Mouse (Mus musculus) CD4-positive, CD25-positive, alpha-beta regulatory T cell, adult 2 months (primary cell): ENCODE data around the gene Ckm.

ENCODE experiments used
- DNase-seq: peaks from one replicate; pipeline ENCODE4 v3.0.0-alpha.2; 2012; ENCODE audit warnings: low read depth, low spot score

The Ckm gene

DNA sequence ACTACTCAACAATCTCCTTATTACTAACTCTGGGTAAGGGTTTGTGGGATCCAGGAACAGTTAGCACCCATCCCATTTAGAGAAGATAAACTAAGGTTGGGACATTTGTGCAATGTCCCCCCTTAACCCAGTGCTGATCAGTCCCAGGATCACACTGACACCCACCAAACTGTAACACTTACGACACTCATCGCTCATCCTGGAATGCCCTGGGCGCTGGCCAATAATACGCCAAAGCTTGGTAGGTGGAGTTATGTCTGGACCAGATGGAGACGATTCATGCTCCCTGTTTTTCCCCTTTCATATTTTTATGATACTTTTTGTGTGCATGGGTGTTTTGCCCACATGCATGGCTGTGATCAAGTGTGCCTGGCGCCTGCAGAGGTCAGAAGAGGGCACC lies 25.8 kb downstream of the Ckm start:
- DNase-seq: no peak

DNA sequence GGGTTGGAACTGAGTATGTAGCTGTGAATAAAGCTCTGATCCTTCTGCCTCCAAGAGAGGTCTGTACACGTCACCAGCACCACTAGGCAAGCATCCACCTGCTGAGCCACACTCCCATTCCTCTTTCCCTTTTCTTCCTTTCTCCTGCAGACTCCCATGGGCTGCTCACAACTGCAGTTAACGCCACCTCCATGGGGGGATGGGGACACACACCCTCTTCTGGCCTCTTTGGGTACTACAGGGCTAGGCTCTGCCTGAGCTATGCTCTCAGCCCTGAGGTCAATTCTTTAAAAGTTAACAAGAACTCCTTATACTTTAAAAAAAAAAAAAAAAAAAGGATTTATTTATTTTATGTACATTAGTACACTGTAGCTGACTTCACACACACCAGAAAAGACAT lies 27.9 kb downstream of the Ckm start:
- peak; percentile 24 for DNase-seq

DNA sequence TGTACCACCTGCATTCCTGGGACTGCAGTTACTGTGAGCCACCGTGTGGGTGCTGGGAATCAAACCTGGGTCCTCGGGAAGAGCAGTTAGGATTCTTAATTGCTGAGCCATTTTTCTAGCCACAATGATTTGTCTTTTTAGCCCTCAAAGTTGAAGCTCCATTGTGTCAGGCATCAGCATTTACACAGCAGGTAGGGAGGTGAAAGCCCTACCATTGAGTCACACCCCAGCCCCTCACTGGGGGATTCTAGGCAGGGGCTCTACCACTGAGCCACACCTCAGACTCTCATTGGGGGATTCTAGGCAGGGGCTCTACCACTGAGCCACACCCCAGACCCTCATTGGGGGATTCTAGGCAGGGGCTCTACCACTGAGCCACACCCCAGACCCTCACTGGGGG lies 31.7 kb downstream of the Ckm start:
- DNase-seq: no peak

DNA sequence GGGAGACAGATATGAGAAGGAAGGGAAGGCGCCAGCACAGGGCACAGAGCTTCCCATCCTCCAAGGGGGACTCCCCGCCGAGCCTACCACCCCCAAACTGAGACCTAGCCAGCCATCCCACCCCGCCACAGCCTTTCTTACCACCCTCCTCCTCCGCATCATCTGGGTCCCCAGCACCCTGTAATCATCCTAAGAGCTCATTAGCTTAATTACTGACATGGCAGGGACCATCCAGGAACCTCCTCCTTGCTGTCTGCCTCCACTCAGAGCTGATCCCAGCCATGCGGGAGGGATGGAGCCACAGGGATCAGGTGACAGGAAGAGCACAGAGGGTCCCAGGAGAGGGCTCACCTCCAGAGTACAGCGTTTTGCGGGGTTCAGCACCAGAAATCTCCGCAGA lies 32.5 kb downstream of the Ckm start:
- no peak for DNase-seq

DNA sequence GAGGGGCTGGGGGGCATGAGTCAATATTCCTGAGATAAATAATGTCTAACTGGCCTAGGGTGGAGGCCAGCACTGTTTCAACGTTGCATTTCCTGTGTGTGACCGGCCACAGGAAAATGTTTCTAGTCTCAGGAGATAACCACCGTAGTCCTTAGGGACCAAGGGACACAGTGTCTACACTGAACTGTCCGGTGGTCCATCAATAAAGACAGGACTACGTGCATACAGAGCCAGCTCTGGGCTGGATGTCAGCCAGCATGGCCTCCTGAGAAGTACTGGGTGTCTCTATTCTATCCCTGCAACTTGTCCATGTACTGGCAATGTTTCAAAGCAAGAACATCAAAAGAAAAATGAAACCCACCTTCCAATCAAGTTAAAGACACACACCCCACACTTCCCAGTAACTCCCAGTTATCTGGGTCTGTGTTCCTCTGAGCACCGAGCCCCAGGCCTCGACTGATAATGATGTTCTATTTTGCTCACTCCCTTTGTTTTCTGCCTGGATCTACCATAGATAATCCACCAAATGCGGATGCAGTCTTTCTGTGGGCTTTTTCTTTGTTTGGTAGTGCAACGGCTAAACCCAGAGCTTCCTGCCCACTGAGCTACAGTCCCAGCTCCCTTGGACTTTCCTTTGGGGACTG lies 37.0 kb downstream of the Ckm start:
- DNase-seq: no peak

DNA sequence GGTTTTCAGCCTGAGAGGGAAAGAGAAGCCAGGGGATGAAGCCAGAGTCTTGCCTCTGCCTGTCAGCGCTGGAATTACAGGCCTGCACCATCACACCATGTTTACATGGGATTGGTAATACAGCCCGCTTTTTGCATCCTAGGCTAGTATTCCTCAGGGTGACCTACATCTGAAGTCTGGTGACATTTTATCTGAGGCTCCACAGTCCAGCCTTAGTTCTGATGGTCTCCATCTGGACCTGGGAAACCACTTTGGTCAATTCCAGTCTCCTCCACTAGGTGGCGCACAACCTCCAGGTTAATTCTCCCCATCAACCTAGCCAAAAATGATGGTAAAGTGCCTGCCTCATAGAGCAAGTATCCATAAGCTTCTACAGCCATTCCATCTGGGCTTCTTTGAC lies 38.8 kb downstream of the Ckm start:
- DNase-seq: peak; percentile 81

DNA sequence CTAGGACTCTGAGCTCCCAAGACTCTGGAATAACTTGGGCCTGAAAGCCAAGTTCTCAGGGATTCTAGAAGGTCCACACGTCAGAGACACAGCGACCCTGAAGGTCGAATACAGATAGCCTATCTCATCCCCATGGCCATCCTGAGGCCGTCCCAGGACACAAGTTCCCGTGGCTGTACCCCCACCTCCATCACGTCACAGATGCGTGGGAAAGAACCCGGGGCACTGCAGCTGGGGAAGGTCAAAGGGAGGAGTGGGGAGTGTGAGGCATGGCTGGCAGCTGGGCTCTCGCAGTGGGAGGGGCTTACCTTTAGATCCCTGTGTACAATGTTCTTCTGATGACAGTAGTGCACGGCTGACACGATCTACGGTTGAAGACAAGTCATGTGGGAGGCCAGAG lies 40.2 kb downstream of the Ckm start:
- no peak for DNase-seq

DNA sequence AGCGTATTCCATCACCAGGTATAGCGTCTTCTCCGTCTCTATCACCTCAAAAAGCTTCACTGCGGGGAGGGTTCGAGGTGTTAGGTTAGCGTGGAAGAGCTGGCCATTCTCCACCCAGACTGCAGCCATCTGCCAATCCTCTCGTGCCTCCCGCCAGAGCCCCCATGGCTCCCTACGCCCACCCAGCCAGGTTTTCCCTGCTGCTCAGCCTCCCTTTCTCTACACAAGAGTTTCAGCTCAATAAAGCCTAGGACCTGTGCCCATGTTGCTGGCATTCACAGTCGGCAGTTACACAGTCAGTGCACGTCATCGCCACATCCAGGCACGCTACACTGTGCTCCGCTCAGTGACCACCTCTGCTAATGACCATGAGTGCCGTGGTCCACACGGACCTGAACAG lies 43.1 kb downstream of the Ckm start:
- no peak for DNase-seq

DNA sequence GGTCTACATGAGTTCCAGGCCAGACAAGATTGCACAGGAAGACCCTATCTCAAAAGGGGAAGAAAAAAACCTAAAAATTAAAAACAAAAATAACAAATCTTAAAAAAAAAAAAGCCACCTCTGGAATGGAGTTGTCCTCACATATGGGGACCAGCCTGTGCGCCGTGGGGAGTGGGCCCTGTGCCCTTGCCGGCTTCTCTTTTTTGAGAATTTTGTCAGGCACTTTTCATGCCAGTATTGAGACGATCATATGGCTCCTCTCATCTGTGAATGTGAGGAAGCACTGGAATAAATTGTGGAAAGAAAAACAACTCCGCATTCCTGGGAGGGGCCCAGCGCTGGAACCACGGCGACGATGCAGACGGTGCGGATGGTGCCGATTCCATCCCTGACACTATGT lies 44.6 kb downstream of the Ckm start:
- no peak for DNase-seq

DNA sequence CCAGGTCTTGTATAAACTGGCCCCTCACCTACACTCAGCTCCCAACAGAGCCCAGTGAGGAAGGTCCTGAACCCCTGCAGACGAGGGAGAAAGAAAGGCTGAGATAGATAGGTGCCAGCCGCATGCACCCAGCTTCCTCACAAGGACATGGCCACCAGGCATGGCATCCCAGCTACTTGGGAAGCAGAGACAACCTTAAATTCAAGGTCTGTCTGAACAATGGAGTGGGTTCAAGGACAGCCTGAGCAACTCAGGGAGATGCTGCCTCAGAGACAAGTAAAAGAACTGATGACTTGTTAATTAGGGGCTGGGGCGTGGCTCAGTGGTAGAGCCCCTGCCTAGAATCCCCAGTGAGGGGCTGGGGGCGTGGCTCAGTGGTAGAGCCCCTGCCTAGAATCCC lies 50.6 kb downstream of the Ckm start:
- no peak for DNase-seq

DNA sequence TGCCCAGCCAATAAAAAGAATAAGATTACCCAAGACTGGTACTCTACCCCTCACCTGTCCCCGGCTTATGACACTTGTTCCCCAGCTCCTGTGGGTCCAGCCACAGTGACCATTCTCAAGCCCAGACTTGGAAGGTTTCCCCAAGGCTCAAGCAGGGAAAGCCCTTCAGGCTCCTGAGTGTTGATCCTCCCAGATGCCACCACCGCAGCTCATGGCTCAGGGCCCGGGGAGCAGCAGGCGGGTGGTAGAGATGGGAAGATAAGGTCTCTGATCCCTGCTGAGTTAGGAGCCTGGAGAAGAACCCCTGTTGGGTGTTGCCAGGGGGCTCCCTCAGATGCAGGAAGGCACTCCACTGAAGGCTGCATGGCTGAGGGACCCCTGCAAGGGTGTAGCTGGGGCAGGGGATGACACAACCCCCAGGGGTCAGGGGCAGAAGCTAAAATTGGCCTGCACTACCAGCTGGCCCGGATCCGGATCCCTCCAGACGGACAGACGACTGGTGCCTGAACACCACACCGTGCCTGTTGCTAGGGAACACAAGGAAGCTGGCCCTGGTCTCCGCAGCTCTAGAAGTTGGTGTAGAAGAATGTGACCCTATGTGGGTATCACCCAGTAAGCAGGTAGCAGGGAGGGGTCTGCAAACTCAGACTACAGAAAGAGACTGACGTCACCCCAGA lies 51.4 kb downstream of the Ckm start:
- DNase-seq: no peak

DNA sequence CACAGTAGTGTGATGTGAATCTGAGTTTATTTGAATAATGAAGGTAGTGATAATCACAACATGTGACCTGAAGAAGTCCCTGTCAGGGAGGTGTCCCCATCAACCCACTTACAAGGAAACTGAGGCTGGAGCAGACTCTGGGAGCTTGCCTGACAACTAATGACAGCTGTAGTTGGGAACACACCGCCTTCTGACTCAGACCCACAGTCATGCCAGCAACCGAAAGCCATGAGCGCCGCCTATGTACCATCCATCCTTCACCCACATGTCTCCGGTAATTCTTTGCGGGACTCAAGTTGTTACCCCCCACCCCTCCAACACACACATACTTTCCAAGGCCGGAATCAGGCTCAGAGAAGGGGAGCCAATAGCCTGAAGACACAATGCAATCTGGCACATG lies 52.1 kb downstream of the Ckm start:
- no peak for DNase-seq

DNA sequence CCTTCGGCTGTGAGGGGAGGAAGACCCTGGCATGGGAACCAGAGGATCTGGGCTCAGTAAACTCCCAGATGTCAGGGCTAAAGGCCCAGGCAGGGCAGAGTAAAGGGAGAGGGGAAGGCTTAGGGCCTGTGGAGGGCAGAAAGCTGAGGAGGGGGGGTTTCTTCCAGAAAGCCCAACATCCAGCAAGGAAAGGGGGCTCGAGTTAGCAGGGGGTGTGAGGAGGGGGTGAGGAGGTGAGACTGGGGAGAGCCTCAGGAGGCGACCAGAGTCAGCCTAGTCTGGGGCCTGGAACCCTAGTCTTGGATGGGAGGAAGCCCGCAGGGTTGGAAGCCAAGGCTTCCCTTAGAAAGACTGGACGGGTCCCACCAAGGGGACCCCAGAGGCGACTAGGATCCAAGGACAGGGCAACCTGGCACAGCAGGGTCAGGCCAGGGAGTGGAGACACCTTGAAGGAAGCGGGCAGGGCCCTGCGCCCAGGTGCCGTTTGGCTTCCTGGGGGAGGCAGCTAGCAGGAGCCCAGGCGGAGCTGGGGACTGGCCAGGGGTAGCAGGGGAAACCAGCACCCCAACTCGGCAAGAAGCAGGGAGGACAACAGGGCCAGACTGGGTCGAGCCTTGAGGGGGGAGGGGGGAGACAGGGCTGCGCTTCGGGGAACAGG lies 53.0 kb downstream of the Ckm start:
- no peak for DNase-seq

DNA sequence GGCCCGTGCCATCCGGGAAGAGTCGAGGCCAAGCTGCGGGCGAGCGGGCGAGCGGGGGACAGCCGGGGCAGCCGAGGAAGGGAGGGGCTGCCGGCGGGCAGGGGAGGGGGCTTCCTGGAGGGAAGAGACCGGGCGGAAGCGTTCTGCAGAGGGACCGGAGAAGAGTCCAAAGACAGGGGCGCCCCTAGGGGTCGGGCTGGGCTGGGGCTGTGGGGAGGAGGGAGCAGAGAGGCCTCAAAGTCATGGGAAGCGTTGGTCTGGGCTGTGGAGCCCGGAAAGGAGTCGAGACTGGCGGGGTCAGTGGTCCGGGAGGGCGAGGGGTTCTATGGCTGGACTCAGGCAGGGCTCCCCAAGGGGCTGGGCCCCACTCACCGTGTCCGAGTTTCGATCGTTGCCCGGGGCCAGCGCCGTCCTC lies 53.5 kb downstream of the Ckm start:
- peak; percentile 74 for DNase-seq

DNA sequence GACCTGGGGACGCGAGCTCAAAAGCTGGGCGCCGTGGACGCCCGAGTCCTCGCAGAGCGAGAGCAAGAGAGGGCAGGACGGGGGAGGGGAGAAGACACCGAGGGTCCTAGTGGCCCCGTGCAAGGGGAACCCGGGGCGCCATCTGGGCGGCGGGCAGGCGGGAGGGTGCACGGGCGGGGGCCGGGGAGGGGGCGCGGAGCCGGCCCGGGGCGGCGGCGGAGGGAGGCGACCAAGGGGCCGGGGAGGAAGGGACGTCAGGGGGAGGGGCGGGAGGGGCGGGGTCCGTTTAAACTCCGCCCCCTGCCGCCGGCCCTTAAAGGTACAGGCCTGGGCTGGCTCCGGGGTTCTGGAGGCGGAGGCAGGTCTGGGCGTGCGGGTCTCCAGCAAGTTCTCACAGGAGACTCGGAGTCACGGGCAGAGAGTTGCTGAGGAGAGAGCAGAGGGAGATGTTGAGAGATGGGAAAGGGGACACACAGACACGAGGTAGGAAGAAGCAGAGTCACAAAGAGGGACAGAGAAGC lies 54.1 kb downstream of the Ckm start, which contains the start of gene Mark4:
TSS of gene Mark4 (minus strand) at position 231 of the 521 bp plus-strand sequence.
- DNase-seq: peak; percentile 87

DNA sequence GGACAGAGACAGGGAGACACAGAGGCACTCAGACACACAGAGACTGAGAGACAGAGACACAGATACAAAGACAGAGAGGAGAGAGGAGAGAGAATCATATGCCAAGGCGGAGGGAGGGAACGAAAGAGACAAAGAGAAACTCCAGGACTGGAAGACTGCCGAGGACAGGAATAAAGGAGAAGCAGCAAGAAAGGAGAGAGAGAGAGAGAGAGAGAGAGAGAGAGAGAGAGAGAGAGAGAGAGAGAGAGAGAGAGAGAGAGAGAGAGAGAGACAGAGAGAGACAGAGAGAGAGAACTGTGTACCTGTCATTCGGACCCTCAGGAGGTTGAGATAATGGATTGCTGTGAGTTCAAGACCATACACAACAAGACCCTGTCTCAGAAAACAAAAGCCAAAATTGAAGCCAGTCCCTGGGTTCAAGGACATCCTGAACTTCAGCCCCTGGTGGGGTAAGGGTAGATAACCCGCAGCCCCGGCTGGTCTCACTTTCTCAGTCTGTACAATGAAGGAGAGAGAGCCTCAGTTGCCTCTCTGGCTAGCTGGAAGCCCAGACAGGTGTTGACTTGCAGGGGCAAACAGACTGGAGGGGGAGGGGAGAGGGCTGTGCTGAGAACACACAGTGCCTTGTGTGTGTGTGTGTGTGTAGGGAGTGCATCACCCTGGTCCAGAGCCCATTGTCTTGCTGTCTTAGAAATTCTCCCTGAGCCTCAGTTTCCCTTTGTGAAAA lies 54.7 kb downstream of the Ckm start:
- peak; percentile 14 for DNase-seq

DNA sequence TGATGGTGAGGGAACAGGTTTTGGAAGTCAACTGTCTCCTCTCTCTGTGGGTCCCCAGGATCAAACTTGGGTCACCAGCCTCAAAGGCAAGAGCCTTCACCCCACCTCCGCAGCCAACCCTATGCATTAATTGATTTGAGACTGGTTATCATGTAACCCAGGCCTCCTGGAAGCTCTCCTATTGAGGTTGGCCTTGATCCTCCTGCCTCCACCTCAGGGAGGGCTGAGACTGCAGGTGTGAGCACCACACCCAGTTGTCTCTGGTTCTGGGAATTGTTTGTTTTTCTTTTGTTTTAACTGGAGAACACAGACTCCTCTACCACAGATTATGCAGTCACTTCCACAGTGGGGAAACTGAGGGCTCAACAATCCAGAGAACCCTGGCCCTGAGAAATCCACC lies 55.9 kb downstream of the Ckm start:
- DNase-seq: no peak

DNA sequence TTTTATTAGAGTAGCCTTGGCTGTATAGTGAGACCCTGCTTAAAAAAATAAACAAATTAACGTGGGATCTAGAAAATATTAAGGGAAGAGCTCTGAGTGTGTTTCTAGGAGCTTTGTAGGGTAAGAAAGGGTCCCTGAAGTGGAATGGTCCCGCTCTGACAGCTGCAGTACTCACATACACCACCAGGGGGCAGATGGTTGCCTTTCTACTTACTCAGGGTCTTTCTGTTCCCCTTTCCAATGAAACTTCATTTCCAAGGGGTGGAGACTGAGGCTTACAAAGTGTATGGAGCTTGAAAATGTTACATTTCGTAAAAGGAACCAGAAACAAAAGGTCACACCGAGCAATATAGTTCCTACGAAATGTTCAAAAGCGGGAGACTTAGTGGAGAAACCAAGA lies 56.9 kb downstream of the Ckm start:
- peak; percentile 80 for DNase-seq

DNA sequence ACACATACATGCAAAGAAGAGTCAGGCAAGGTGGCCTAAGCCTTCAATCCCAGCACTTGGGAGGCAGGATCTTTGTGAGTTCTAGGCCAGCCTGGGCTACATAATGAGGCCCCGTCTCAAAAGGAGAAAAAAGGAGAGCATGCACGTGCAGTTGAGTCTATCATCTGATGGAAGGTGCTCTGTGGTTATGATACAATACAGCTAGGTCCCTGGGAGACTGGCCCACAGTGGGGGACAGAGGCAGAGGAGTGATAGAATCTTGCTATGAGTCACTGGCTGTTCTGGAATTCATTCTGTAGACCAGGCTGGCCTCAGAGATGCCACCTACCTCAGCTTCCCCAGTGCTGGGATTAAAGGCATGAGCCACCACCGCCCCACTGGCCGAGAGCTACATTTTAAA lies 57.9 kb downstream of the Ckm start:
- DNase-seq: no peak

DNA sequence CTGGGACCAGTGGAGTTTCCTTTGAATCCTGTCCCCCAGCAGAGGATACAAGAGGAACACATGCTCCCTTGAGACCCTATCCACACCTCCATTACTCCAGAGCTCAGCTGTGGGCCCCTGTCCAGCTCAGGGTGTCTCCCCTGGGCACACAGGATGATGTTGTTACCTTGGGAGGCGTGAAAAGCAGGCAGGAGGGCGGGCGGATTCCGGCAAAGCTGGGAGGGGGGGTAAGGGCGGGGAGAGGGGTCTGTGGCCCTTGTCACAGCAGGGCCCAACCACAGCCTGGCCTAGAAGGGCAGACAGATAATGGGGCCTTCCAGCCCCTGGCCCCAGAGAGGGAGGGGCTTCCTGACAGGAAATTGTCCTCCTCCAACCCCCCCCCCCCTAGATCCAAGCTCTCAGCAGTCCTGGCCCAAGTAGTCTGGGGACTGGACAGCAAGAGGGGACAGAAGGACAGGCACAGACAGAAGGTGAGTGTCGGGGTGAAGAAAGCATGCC lies 58.4 kb downstream of the Ckm start, which contains the start of gene Exoc3l2:
TSS of gene Exoc3l2 (plus strand) at position 448 of the 498 bp plus-strand sequence.
- DNase-seq: no peak

DNA sequence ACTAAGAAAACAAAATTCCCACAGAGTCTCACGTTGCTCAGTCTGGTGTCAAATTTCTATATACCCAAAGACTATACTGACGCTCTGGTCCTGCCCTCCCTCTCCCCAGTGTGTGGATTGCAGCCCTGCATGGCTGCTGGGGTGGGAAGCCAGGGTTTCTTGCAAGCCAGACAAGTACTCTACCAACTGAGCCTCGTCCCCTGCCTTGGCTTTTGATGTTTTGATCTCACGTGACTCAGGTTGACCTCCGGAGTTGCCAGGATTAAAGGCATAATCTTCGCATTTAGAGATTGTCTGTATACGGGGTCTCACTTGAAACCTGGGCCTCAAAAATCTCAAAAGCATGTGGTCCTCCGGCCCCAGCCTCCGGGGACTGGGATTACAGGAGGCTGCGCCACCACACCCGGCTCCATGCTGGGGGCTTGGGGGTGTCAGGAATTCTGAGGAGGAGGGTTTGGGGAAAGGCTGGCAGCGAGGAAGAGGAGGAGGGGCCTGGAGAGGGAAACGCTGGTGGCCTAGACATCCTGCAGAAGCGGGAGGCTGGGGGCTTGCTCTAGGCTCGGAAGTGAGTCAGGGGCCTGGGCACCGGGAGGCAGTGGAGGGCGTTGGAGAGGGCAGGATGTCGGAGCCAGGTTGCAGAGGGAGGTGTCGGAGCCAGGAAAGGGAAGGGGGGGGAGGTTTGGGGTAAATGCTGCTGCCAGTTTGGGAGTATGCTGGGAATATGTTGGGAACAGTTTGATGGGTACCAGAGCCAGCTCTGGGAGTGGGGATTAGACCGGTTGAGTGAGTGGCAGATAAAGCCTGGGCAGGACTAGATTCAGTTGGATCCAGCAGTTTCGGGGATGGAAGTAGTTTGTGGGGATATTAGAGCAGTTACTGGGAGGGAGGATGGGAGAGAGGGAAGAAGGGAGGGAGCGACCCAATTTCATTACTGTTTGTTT lies 60.1 kb downstream of the Ckm start:
- no peak for DNase-seq
